Mouse (Mus musculus) G1E (cell line): ENCODE measurements around the gene Insm2.

Experiments
- CTCF ChIP-seq: IDR thresholded peaks from 2 replicates; pipeline ENCODE4 v1.5.1; 2012; ENCODE audit warnings: low read depth, low read length, inconsistent platforms, mixed read lengths
- TAL1 ChIP-seq: conservative IDR thresholded peaks from 2 replicates; pipeline ENCODE4 v1.6.1; 2012; ENCODE audit warnings: low read depth, low read length, inconsistent platforms, mixed read lengths

DNA sequence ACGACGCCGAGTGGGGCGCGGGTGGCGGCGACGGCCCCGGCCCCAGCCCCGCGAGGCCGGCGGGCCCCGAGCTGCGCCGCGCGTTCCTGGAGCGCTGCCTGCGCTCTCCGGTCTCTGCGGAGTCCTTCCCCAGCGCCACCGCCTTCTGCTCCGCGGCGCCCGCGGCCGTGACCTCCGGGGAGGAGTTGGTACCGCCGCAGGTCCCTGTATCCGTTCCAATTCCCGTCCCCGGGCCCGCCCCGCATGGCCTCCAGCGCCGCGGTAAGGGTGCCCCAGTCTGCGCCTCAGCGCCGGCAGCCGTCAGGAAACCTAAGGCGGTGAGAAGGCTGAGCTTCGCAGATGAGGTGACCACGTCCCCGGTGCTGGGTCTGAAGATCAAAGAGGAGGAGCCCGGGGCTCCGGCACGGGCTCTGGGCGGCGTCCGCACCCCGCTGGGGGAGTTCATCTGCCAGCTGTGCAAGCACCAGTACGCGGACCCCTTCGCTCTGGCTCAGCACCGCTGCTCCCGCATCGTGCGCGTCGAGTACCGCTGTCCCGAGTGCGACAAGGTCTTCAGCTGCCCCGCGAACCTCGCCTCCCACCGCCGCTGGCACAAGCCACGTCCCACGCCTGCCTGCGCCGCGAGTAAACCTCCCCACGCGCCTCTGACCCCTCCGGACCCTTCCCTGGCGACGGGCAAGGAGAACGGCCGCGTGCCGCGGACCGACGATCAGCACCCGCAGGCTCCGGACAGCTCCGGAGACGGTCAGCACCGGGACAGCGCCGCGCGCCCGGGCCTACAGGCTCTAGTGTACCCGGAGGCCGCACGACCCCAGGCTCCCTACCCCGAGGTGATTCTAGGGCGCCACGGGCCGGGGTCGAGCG, 644 bp downstream of the Insm2 start:
- no peak for TF ChIP-seq CTCF
- no peak for TF ChIP-seq TAL1
